Mouse (Mus musculus) left cerebral cortex, adult 11 months (tissue): ENCODE results near the gene Pxmp4.

Experiments
- DNase-seq: peaks from one replicate; pipeline ENCODE4 v3.0.0; 2022; ENCODE audit warnings: low spot score

Pxmp4 gene

DNA sequence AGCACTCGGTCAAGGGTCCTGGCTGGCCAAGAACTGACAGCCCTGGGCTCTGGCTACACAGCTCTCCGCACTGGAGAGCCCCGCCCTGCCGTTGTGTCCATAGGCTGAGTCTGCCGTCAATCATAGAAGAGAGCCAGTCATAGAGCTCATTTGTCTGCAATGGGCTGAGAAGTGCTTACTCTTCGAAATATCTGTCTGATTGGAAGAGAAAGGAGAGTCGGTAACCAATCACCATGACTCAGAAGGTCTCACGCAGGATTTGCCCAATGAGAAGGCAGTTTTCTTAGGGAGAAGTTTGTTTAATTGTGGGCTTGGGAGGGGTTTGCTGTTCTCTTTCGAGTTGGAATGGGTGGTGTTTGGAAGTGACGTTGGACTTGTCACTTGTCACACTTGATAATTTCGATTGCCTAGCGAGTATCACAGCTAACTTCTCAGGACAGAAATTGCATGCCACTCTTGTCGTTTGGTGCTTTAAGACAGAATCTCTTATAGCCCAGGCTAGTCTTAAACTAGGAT lies at the start of gene Pxmp4:
Pxmp4 (minus strand) TSS at position 71 of the 516 bp plus-strand sequence.
- peak; percentile 99 for DNase-seq

DNA sequence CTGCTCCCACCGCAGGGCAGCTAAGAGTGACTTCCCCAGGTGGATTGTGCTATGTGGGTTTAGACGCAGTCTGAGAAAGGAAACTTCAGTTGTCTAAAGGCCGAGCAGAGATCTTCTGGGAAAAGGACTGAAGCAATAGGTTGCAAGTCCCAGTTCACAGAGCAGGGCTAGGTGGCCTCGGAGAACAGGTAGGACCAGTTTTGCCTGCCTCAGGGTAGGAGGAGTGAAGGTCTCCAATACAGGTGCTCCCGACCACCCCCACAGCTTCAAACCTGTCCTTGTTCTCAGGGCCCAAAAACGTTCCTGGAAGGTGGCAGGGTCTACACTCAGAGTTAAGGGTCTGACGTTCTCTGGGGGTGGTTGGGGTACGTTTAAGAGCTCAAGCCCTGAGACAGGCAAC lies 47.9 kb upstream of the Pxmp4 start, which contains the start of gene Chmp4b:
Chmp4b (plus strand) TSS at position 343 of the 400 bp plus-strand sequence.
- DNase-seq, result no peak

DNA sequence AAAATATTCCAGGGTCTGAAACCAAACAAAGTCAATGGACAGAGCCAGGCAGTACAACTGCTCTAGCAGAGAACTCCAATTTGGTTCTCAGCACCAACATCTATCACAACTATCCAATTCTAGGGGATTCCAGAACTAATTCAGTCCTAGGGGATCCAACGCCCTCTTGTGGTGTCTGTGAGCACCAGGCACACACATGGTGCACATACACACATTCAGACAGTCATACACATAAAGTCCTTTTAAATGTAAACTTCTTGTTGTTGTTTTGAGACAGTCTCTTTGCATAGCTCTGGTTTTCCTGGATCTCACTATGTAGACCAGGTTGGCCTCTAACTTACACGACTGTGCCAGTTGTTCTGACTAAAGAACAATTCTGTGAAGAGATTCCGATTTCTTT lies 46.9 kb upstream of the Pxmp4 start:
- no peak for DNase-seq

DNA sequence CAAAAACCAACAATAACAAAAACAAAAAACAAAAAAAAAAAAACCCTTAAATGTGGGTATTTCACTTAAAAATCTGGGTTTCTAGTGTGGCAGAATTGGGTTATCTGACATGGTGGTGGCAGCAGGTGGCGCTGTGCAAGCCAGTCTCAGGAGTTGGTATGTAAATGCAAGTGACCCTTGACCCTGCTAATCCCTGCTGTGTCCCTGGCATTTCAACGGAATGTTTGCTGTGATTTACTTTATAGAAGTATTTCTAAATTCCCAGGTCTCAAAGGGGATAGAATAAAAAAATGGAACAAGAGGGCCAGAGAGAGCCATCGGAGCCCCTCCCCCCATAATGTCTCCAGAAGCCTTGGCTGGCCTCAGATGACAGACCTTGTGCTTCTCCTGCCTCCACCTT lies 44.6 kb upstream of the Pxmp4 start:
- DNase-seq, result no peak

DNA sequence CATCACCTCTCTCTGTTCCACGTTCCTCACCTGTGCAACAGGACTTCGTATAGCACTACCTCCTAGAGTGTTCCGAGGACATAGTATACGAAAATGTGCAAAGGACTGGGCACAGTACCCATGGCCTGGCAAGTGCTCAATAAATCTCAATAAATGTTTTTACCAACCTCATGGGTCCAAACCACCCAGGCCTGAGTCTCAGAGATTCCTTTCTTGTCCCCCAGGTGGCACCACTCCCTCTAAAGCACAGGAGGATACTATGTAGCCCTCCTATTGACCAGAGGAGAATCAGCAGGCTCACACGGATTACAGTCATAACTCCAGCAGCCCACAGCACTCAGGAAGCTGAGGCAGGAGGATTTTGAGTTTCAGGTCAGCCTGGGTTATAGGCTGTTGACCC lies 43.1 kb upstream of the Pxmp4 start:
- no peak for DNase-seq

DNA sequence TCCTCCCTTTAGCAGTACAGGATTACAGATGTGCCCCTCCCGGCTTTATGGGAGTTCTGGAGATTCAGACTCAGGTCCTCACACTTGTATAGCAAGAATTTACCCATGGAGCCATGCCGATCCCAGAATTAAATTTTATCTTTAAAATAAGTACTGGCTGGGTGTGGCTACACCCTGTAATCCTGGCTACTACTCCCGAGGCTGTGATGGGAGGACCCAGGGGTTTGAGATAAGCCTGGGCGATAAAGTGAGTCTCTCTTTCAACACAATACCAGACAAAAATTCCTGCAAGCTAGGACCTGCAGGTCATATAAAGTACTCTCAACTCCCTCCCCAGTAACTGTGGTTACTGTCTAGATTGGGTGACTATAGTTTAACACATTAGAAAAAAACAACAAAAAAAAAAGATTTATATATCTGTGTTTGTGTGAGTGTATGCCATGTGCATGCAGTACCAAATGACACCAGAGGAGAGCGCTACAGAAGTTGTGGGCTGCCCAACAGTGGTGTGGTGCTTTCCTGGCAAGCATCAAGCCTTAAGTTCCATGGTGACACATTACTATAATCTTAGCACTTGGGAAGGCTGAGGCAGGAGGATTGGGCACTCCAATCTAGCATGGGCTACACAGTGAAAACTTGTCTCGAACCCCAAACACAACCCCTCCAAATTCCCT lies 39.3 kb upstream of the Pxmp4 start:
- no peak for DNase-seq

DNA sequence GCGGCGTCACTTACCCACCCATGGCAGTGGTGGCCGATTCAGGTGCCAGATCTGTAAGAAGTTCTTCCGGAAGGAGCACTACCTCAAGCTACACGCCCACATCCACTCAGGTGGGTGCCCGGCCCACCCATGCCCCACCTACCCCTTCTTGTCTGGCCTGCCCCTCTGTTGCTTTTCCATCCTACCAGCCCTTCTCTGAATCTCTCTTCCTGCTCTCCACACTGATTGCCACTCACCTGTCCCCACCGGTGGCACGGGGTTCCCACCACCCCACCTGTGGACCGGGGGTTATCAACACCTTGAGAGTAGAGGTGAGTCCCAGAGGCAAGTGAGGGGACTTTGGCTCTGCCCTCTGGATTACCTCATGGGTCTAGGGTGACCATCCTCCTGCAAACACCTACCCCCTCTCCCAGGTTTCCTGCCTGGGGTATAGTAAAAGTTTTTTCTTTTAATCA lies 38.5 kb upstream of the Pxmp4 start:
- no peak for DNase-seq

DNA sequence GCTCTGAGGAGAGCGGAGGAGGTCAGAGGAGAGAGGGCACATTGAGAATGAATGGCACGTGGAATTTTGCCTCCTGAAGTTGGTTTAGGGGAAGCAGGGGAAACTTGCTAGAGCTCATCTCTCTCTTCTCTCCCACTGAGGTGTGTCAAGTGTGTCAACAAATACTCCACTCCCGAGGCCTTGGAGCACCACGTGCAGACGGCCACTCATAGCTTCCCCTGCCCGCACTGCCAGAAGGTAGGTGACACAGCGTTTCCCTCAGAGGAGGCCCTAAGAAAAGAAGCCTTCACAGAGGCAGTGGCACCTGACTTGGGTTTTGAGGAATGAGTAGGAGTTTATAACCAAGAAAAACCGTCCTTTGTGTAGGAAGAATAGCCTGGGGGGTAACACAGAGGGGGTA lies 37.7 kb upstream of the Pxmp4 start:
- DNase-seq, result no peak

DNA sequence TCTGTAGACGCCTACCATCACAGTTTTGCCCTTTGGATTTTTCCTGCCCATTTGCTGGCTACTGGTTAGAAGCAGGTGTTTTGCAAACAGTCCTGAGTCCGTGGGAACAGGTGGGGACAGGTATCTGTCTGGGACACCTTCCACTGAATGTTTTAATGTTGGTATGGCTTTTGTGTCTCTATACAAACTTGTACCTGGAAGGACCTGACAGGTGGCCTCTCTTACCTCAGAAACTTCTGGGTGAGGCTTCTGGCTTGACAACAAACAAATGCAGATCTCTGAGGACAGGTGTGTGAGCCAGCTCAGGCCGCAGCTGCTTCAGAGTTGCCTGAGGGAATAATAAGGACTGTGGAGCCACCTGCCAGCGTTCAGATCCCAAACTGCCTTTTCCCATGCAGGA lies 35.6 kb upstream of the Pxmp4 start:
- DNase-seq, result no peak

DNA sequence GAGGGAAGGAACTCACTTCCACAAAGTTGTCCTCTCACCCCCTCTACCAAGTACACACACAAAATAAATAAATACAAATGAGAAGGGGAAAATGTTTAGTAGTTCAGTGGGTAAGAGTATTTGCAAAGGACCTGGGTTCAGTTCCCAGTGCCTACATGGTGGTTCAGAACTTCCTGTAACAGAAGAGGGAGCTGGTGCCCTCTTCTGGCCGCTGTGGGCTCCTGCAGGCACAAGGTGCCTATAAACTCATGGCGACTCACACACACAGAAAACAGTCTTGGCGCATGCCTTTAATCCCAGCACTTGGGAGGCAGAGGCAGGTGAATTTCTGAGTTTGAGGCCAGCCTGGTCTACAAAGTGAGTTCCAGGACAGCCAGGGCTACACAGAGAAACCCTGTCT lies 35.0 kb upstream of the Pxmp4 start:
- DNase-seq, result no peak

DNA sequence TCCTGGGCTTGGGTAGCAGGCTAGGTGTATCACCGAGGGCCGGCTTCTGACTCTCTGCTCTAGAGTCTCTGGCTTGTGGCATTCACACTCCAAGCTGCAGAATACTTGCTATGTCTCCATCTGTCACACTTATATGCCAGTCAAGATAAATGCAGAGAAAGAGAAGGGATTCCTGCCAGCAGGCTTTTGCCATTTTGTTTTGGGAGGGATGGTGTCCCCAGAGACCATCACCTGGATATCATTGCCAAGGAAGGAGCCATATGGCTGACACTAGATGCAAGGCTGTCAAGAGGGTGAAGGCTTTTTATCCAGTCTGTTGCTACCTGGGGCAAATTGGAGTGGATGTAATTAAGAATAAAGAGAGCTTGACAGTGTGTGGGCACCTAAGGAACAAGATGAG lies 32.3 kb upstream of the Pxmp4 start:
- no peak for DNase-seq

DNA sequence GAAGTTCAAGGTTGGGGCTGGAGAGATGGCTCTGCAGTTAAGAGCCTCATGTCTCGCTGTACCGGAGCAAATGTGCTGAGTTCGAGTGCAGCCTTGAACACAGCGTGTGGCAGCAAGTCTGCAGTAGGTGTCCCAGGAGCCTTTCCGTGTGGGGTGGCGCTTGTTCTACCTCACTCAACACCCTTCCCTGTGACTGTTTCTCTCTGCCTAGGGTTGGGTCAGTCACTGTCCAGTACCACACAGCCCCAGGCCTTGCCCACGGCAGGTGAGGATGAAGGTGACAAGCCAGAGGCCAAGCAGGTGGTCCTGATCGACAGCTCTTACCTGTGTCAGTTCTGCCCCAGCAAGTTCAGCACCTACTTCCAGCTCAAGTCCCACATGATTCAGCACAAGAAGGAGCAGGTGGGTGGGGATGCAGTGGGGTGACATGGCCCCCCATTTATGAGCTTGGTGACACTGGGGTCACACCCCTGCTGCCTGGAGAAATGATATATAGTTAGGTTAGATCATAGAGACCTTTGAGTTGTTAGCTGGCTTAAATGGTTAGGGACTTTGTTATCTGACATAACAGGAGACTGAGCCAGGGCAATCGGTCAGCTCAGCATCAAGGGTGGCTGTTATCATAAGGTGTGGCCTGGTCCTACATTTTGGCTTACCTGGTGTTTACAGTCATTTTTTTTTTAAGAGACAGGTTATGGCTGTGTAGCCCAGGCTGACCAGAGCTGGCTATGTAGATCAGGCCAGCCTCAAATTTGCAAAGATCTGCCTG lies 30.6 kb upstream of the Pxmp4 start:
- no peak for DNase-seq

DNA sequence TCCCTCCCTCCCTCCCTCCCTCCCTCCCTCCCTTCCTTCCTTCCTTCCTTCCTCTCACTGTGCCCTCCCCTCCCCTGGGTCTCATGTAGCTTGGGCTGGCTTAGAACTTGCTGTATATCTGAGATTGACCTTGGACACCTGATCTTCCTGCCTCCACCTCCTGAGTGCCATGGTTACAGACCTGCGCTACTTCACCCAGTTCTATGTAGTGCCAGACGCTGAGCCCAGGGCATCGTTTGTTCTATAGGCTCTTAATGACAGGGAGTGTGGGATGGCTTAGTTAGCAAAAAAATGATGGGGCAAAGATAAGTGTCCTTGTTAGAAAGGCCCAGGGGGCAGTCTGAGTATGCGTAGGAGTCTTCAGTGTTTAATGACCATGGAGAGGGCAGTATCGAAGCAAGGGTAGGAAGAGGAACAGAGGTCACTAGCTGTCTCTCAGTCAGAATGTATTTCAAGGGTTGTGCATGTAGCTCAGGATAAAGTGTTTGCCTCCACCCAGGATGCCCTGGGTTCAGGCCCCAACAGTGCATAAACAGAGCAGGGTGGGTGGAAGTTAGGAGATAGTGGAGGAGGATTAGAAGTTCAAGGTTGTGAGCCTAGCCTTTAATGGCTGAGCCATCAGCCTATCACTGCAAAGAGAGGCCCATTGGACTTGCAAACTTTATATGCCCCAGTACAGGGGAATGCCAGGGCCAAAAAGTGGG lies 29.7 kb upstream of the Pxmp4 start:
- no peak for DNase-seq

DNA sequence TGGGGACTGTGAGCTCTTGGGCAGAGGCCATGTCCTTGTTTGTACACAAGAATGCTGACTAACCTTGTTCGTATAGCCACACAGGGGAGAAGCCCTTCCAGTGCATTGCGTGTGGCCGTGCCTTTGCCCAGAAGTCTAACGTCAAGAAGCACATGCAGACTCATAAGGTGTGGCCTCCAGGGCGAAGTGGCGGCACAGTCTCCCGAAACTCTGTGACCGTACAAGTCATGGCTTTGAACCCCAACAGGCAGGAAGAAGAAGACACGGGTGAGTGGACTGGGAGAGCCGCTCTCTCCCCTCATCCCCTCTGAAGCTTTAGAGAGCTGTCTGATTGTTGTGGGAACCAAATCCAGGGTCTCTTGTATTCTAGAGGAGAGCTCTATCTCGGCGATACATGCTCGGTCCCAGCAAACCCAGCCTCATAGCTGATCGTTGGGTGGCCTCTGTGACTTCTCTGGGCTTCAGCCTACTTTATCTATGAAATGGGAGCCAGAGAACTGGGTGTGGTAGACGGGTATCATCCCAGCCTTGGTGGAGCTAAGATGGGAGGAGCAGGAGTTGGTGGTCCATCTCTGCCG lies 28.8 kb upstream of the Pxmp4 start:
- DNase-seq, result no peak

DNA sequence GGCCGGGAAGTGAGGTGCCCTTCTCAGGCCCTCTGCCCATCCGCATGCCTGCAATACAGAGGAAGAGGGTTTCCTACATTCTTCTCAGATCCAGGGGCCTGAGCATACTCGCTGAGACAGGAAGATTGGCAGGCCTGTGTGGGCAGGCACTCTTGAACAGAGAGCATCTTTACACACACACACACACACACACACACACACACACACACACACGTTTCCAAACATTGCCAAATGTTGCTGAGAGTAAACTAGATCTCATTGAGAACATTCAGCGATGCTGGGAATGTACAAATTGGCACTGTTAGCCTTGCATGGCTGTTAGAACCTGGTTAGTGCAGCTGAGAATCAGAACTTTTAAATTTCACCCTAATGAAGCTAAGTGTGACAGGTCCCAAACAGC lies 27.0 kb upstream of the Pxmp4 start:
- DNase-seq, result no peak

DNA sequence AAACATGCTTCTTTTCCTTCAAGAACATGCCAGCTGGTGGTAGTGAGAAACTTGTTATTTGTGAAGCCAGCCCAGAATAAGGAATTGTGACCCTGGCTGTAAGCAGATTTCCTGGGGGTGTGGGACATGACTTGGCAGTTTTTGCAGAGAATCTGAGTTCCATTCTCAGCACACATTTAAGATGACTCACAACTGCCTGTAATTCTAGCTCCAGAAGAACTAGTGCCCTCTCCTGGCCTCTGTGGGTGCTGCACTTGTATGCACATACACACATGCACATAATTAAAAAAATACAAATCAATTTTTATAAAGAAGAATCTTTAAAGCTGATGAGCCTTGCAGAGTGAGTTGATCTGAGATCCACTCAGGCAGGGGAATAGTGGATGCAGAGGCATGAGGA lies 20.6 kb upstream of the Pxmp4 start:
- no peak for DNase-seq

DNA sequence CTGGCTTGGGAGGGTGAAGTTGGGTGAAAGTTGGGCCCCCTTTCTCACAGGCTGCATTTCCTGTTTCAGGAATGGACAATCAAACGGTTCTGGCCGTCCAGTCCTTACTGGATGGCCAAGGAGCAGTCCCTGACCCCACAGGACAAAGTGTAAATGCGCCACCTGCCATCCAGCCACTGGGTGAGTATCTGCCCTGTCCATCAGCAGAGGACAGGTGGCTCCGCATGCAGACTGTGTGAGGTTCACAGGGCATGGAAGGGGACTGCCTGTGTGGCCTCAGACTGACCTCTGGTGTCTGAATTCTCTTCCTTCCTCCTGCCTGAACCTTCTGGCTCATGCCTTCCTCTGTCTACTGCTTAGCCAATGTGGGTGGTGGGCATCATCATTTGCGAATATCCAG lies 18.2 kb upstream of the Pxmp4 start:
- DNase-seq, result no peak

DNA sequence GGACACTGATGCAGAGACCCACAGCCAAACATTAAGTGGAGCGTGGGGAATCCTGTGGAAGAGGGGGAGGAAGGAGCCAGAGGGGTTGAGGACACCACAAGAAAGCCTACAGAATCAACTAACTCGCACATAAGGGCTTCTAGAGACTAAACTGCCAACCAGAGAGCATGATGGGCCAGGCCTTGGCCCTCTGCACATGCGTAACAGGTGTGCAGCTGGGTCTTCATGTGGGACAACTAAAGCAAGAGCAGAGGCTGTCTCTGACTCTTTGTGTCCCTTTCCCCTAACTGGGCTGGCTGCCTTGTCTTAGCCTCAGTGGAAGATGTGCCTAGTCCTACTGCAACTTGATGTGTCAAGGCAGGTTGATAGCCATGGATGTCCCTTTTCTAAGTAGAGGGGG lies 13.6 kb upstream of the Pxmp4 start:
- no peak for DNase-seq

DNA sequence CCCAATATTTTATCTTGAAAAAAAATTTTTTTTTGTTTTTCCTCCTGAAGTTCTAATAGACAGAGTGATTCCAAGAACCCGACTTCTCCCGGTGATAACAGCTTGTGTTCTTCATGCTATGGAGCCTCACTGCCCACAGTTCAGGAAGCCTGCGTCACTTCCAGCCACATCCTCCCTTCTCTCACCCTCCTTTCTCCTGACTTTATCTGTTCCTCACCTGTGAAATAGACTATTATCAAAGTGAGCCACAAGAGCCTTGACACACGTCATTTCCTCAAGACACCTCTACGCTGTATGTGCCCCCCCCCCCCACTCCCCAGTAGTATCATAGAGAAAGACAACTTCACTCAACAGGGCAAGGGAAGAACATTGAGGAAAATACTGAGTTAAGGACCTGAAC lies 12.2 kb upstream of the Pxmp4 start:
- DNase-seq, result no peak

DNA sequence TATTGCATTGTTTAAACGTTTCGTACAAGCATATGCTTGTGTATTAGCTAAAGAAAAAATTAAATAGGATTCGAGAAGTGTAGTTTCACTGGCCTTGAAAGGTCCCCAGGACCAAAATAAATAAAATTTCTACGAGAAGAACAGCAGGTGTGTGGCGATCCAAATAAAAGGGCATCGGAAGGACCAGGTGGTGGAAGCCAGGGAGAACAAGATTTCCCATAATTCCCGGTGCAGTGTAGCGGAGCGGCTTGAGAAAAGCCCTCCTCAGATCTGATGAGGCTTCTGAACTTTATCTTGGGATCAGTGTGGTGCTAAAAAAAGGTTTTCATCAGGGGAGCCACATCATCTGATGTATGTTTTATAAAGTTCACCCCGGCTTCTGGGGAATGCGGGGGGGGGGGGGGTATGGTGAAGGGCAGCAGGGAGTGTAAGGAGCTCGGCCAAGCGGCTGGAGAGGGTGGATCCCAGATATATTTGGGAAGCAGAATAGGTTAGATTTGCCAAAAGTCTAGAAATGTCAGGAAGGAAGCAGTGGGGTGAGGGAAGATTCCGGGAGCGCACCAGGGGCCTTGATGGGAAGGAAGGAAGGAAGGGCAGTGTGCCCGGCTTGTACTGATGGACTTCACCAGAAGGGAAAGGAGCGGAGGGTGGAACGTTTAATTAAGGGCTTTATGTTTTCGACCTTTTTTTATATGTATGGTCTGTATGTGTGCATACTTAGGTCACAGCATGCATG lies 11.5 kb upstream of the Pxmp4 start:
- DNase-seq, result no peak
